Mouse (Mus musculus): ENCODE measurements around the gene Olfr1183. TPM values are rescaled to one million over a fixed set of nuclear protein-coding genes. Genes with fewer than 3 reads are reported as not detected.

The Olfr1183 gene
- not detected for polyA plus RNA-seq (2014; fragmentation: Illumina TruSeq; extraction: RNeasy Lipid Tissue Mini Kit (QIAGEN cat#74804); ENCODE audit: low read depth, low replicate concordance)

DNA sequence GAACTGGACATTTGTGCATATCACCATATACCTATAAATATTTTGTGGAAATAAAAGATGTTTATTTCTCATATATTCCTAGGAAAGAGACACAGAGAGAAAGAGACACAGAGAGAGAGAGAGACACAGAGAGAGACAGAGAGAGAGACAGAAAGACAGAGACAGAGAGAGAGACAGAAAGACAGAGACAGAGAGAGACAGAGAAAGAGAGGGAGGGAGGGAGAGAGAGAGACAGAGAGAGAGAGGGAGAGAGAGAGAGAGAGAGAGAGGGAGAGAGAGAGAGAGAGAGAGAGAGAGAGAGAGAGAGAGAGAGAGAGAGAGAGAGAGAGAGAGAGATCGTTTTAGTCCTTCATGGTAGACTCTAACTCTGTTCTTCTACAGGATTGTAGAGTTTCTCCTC lies at the start of gene Olfr1183:
Gene Olfr1183, plus strand, starts transcription at position 301 of the 400 bp plus-strand sequence.

DNA sequence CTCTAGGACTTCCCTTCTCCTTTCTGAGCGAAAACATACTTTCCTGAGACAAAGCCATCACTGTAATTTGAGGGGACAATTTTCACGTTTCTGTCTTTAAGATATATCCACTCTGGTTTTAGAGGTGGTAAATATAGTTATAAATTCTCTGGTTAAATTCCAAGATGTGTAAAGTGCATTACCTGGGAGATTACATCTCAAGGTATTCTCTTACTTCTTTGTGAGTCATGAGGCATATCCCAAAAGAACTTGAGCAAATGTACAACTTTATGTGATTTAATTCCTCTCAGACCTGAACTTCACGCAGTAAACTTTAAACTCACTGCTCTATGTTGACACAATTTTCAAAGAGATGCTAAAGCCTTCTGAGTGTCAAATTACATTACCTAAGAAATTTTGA lies 48.3 kb upstream of the Olfr1183 start, which contains the start of gene Olfr1179:
Gene Olfr1179, minus strand, starts transcription at position 101 of the 400 bp plus-strand sequence.

GRCm38 (mm10) chr2:88419051-88419450 lies 35.6 kb upstream of the Olfr1183 start, which contains the start of gene Olfr1180:
Olfr1180 (minus strand) TSS chr2:88419151.

GRCm38 (mm10) chr2:88426071-88426470 lies 28.6 kb upstream of the Olfr1183 start, which contains the start of gene Olfr1181:
Olfr1181 (minus strand) TSS chr2:88426171.

DNA sequence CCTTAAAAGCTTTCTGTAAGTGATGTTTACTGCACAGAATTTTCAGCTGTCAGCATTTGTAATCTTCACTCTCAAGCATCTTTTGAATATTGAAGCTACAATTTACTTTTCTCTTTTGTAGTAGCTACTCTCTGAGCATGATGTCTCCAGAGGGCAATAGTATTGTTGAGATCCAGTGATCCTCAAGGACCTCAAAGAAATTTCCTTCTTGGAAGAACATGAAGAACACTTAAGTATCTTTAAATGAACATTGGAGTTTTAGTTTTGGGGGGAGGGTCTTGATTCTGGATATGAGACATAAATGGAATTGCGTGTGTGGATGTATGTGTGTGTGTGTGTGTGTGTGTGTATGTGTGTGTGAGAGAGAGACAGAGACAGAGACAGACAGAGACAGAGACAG lies 5.6 kb upstream of the Olfr1183 start, which contains the start of gene Gm13757:
Gene Gm13757, minus strand, starts transcription at position 101 of the 400 bp plus-strand sequence.

GRCm38 (mm10) chr2:88483298-88483697 lies 28.6 kb downstream of the Olfr1183 start, which contains the start of gene Olfr1184:
Olfr1184 (plus strand) TSS chr2:88483598.

GRCm38 (mm10) chr2:88493020-88493419 lies 38.4 kb downstream of the Olfr1183 start, which contains the start of gene Olfr1185-ps1:
Olfr1185-ps1 (plus strand) TSS chr2:88493320.

DNA sequence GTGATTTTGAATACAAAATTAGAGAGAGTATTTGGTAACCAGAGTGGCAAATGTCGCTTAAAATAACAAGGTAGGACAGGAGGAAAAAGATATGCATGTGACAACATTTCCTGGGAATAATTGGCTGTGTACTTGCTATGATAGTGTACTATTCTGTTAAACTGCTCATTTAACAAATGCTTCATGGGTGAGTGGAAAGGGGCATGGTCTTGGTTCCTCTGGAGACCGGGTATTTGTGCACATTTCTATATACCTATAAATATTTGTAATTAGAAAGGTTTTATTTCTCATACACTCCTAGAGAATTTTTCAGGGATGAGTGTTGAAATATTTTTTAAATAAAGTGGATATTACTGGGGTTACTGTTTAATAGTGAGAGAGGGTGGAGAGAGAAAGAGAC lies 63.6 kb downstream of the Olfr1183 start, which contains the start of gene Olfr1186:
Gene Olfr1186, plus strand, starts transcription at position 301 of the 400 bp plus-strand sequence.

Other genes with a start within 250 kb of the Olfr1183 start
- not detected for gene Olfr1170, start 226.5 kb upstream of the Olfr1183 start, polyA plus RNA-seq (2014; fragmentation: Illumina TruSeq; extraction: RNeasy Lipid Tissue Mini Kit (QIAGEN cat#74804); ENCODE audit: low read depth, low replicate concordance)
- gene Olfr1173, start 175.0 kb upstream of the Olfr1183 start, polyA plus RNA-seq (2014; fragmentation: Illumina TruSeq; extraction: RNeasy Lipid Tissue Mini Kit (QIAGEN cat#74804); ENCODE audit: low read depth, low replicate concordance): not detected
- gene Olfr1174-ps, start 139.7 kb upstream of the Olfr1183 start, polyA plus RNA-seq (2014; fragmentation: Illumina TruSeq; extraction: RNeasy Lipid Tissue Mini Kit (QIAGEN cat#74804); ENCODE audit: low read depth, low replicate concordance): not detected
- not detected for gene Olfr1175-ps, start 127.7 kb upstream of the Olfr1183 start, polyA plus RNA-seq (2014; fragmentation: Illumina TruSeq; extraction: RNeasy Lipid Tissue Mini Kit (QIAGEN cat#74804); ENCODE audit: low read depth, low replicate concordance)
- not detected for gene Olfr1176, start 118.1 kb upstream of the Olfr1183 start, polyA plus RNA-seq (2014; fragmentation: Illumina TruSeq; extraction: RNeasy Lipid Tissue Mini Kit (QIAGEN cat#74804); ENCODE audit: low read depth, low replicate concordance)
- not detected for gene Olfr1177-ps, start 108.4 kb upstream of the Olfr1183 start, polyA plus RNA-seq (2014; fragmentation: Illumina TruSeq; extraction: RNeasy Lipid Tissue Mini Kit (QIAGEN cat#74804); ENCODE audit: low read depth, low replicate concordance)
- gene Olfr1178, start 67.8 kb upstream of the Olfr1183 start, polyA plus RNA-seq (2014; fragmentation: Illumina TruSeq; extraction: RNeasy Lipid Tissue Mini Kit (QIAGEN cat#74804); ENCODE audit: low read depth, low replicate concordance): not detected
- not detected for gene Olfr1179, start 48.4 kb upstream of the Olfr1183 start, polyA plus RNA-seq (2014; fragmentation: Illumina TruSeq; extraction: RNeasy Lipid Tissue Mini Kit (QIAGEN cat#74804); ENCODE audit: low read depth, low replicate concordance)
- gene Olfr1180, start 35.7 kb upstream of the Olfr1183 start, polyA plus RNA-seq (2014; fragmentation: Illumina TruSeq; extraction: RNeasy Lipid Tissue Mini Kit (QIAGEN cat#74804); ENCODE audit: low read depth, low replicate concordance): not detected
- not detected for gene Olfr1181, start 28.7 kb upstream of the Olfr1183 start, polyA plus RNA-seq (2014; fragmentation: Illumina TruSeq; extraction: RNeasy Lipid Tissue Mini Kit (QIAGEN cat#74804); ENCODE audit: low read depth, low replicate concordance)
- gene Gm13757, start 5.7 kb upstream of the Olfr1183 start, polyA plus RNA-seq (2014; fragmentation: Illumina TruSeq; extraction: RNeasy Lipid Tissue Mini Kit (QIAGEN cat#74804); ENCODE audit: low read depth, low replicate concordance): not detected
- not detected for gene Olfr1184, start 28.7 kb downstream of the Olfr1183 start, polyA plus RNA-seq (2014; fragmentation: Illumina TruSeq; extraction: RNeasy Lipid Tissue Mini Kit (QIAGEN cat#74804); ENCODE audit: low read depth, low replicate concordance)
- not detected for gene Olfr1185-ps1, start 38.5 kb downstream of the Olfr1183 start, polyA plus RNA-seq (2014; fragmentation: Illumina TruSeq; extraction: RNeasy Lipid Tissue Mini Kit (QIAGEN cat#74804); ENCODE audit: low read depth, low replicate concordance)
- gene Olfr1186, start 63.7 kb downstream of the Olfr1183 start, polyA plus RNA-seq (2014; fragmentation: Illumina TruSeq; extraction: RNeasy Lipid Tissue Mini Kit (QIAGEN cat#74804); ENCODE audit: low read depth, low replicate concordance): not detected
- gene Olfr1188, start 102.1 kb downstream of the Olfr1183 start, polyA plus RNA-seq (2014; fragmentation: Illumina TruSeq; extraction: RNeasy Lipid Tissue Mini Kit (QIAGEN cat#74804); ENCODE audit: low read depth, low replicate concordance): not detected
- not detected for gene Olfr1189, start 131.6 kb downstream of the Olfr1183 start, polyA plus RNA-seq (2014; fragmentation: Illumina TruSeq; extraction: RNeasy Lipid Tissue Mini Kit (QIAGEN cat#74804); ENCODE audit: low read depth, low replicate concordance)
- gene Olfr1191-ps1, start 185.7 kb downstream of the Olfr1183 start, polyA plus RNA-seq (2014; fragmentation: Illumina TruSeq; extraction: RNeasy Lipid Tissue Mini Kit (QIAGEN cat#74804); ENCODE audit: low read depth, low replicate concordance): not detected
- gene Olfr1192-ps1, start 193.6 kb downstream of the Olfr1183 start, polyA plus RNA-seq (2014; fragmentation: Illumina TruSeq; extraction: RNeasy Lipid Tissue Mini Kit (QIAGEN cat#74804); ENCODE audit: low read depth, low replicate concordance): not detected
- not detected for gene Olfr1193, start 220.8 kb downstream of the Olfr1183 start, polyA plus RNA-seq (2014; fragmentation: Illumina TruSeq; extraction: RNeasy Lipid Tissue Mini Kit (QIAGEN cat#74804); ENCODE audit: low read depth, low replicate concordance)
- gene Olfr1195, start 234.3 kb downstream of the Olfr1183 start, polyA plus RNA-seq (2014; fragmentation: Illumina TruSeq; extraction: RNeasy Lipid Tissue Mini Kit (QIAGEN cat#74804); ENCODE audit: low read depth, low replicate concordance): not detected
- not detected for gene Olfr1196, start 249.7 kb downstream of the Olfr1183 start, polyA plus RNA-seq (2014; fragmentation: Illumina TruSeq; extraction: RNeasy Lipid Tissue Mini Kit (QIAGEN cat#74804); ENCODE audit: low read depth, low replicate concordance)